Mouse (Mus musculus) limb, embryonic 10.5 days (tissue): ENCODE results near the gene Itpr1. TPM values are rescaled to one million over a fixed set of nuclear protein-coding genes. Genes with fewer than 3 reads are reported as not detected.

Experiments
- DNase-seq: peaks from one replicate; pipeline ENCODE4 v3.0.0-alpha.2; 2017; ENCODE audit warnings: low spot score
- H3K27ac ChIP-seq: fragments of 300-500 bp; sonication (generic); 2 replicates; pipeline ENCODE4 v1.5.1; 2016; ENCODE audit warnings: mild to moderate bottlenecking
- H3K27me3 ChIP-seq: fragments of 300-500 bp; sonication (generic); 2 replicates; pipeline ENCODE4 v1.6.1; 2016; ENCODE audit warnings: low read depth, mild to moderate bottlenecking; ENCODE audit not compliant: poor library complexity, severe bottlenecking
- H3K36me3 ChIP-seq: fragments of 300-500 bp; sonication (generic); 2 replicates; pipeline ENCODE4 v1.6.1; 2016; ENCODE audit warnings: mild to moderate bottlenecking, moderate library complexity
- H3K4me1 ChIP-seq: fragments of 300-500 bp; sonication (generic); 2 replicates; pipeline ENCODE4 v1.6.1; 2016
- H3K4me3 ChIP-seq: fragments of 300-500 bp; sonication (generic); 2 replicates; pipeline ENCODE4 v1.5.1; 2016; ENCODE audit warnings: mild to moderate bottlenecking, moderate library complexity
- H3K9me3 ChIP-seq: fragments of 300-500 bp; sonication (generic); replicated peaks from 2 replicates; pipeline ENCODE4 v1.6.1; 2016; ENCODE audit warnings: mild to moderate bottlenecking
- WGBS: fragments of 180-500 bp; shearing (Covaris S2); methylation state at CpG from one replicate; pipeline ENCODE4 v1.1.7; 2016; 5-methylcytosine and 5-hydroxymethylcytosine counted together
- polyA plus RNA-seq: library from polyadenylated mRNA; unstranded; fragments of >200 nt; fragmentation: Nextera tagmentation; extraction: Ambion mirVana; gene quantifications from 2 replicates; pipeline ENCODE4 v1.2.1, GENCODE M21; 2016

The Itpr1 gene
- polyA plus RNA-seq, 1 experiment from 2014 or later = 9.8 TPM

GRCm38 (mm10) chr6:108468226-108468825, 255.4 kb downstream of the Itpr1 start:
- peaks cover under 1% of the 10 kb centered on the region; the same call in 1 of the 2 replicates for H3K36me3 ChIP-seq
- no peak overlapping the region for H3K4me3 ChIP-seq
- 23% methylated on average over 3 of the region's 3 CpGs for WGBS
- H3K27me3 ChIP-seq = no peaks in the 10 kb centered on the region
- H3K9me3 ChIP-seq = no peaks in the 10 kb centered on the region
- no peak for DNase-seq
- H3K4me1 ChIP-seq = peaks cover 19% of the 10 kb centered on the region
- no peak overlapping the region for H3K27ac ChIP-seq

GRCm38 (mm10) chr6:108471878-108472277, 259.0 kb downstream of the Itpr1 start:
- Histone ChIP-seq H3K4me3 (no peak overlapping the region), H3K27ac (no peak overlapping the region), H3K27me3 (no peaks in the 10 kb centered on the region), H3K9me3 (no peaks in the 10 kb centered on the region), H3K4me1 (peaks cover 17% of the 10 kb centered on the region), H3K36me3 (peaks cover 10% of the 10 kb centered on the region; the same call in 1 of the 2 replicates)
- DNase-seq = no peak
- 95% methylated on average over 3 of the region's 3 CpGs for WGBS

DNA sequence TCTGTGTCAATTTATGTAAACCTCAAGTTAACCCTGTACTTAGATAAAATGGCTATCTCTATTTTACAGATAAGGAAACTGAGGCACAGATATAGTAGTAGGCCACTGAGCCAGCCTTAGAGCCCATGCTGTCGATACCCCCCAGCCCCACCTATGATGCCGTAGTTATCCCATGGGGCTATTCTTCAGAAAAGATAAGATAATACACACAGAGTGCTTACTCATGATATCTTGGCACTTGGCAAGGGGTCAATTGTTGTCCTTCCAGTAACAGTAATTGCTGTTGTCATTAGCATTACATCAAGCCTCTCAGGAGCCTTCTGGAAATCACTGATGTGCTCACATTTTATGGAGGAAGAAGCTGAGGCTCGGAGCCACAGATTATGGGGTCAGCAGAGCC, 259.9 kb downstream of the Itpr1 start:
- WGBS = 98% methylated on average over 3 of the region's 3 CpGs
- H3K4me3 ChIP-seq = no peak overlapping the region
- H3K27ac ChIP-seq = no peak overlapping the region
- peaks cover 11% of the 10 kb centered on the region for H3K4me1 ChIP-seq
- H3K27me3 ChIP-seq = no peaks in the 10 kb centered on the region
- H3K36me3 ChIP-seq = peaks cover 10% of the 10 kb centered on the region; the same call in 1 of the 2 replicates
- no peak for DNase-seq
- no peaks in the 10 kb centered on the region for H3K9me3 ChIP-seq

- Histone ChIP-seq H3K27ac (no peak overlapping the region), H3K9me3 (no peaks in the 10 kb centered on the region), H3K27me3 (no peaks in the 10 kb centered on the region), H3K4me1 (no peaks in the 10 kb centered on the region), H3K36me3 (peaks cover 17% of the 10 kb centered on the region; the same call in 1 of the 2 replicates), H3K4me3 (no peak overlapping the region)
- no peak for DNase-seq
- 83% methylated on average over 8 of the region's 8 CpGs for WGBS
These were observed 263.9 kb downstream of the Itpr1 start for GRCm38 (mm10) chr6:108476797-108477235.

DNA sequence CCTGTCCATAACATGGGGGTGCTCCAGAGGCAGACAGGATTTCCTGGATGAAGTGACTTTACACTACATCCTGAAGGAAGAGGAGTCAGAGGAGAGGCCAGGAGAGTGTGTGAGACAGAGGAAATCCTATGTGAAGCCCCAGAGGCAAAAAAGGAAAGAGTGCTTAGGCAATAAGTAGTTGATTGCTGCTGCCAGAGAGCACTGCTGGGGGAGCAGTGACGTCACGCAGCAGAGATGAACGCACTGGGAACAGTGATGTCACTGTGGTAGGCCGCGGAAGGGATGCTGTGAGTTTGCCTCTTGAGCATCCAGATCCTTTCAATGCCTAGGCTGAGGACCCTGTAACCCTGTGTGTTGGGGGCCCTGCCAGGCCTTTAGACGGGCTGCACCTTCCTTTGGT, 264.7 kb downstream of the Itpr1 start:
- no peak for DNase-seq
- no peaks in the 10 kb centered on the region for H3K27me3 ChIP-seq
- H3K9me3 ChIP-seq = no peaks in the 10 kb centered on the region
- H3K27ac ChIP-seq = no peak overlapping the region
- 89% methylated on average over 6 of the region's 6 CpGs for WGBS
- H3K4me1 ChIP-seq = no peaks in the 10 kb centered on the region
- no peak overlapping the region for H3K4me3 ChIP-seq
- peaks cover 17% of the 10 kb centered on the region; the same call in 1 of the 2 replicates for H3K36me3 ChIP-seq

- no peaks in the 10 kb centered on the region for H3K4me1 ChIP-seq
- H3K36me3 ChIP-seq = peaks cover 22% of the 10 kb centered on the region
- no peaks in the 10 kb centered on the region for H3K9me3 ChIP-seq
- no peak overlapping the region for H3K4me3 ChIP-seq
- DNase-seq = no peak
- H3K27me3 ChIP-seq = no peaks in the 10 kb centered on the region
- WGBS = 94% methylated on average over 4 of the region's 4 CpGs
- H3K27ac ChIP-seq = no peak overlapping the region
These were observed 268.3 kb downstream of the Itpr1 start for GRCm38 (mm10) chr6:108481190-108481589.

DNA sequence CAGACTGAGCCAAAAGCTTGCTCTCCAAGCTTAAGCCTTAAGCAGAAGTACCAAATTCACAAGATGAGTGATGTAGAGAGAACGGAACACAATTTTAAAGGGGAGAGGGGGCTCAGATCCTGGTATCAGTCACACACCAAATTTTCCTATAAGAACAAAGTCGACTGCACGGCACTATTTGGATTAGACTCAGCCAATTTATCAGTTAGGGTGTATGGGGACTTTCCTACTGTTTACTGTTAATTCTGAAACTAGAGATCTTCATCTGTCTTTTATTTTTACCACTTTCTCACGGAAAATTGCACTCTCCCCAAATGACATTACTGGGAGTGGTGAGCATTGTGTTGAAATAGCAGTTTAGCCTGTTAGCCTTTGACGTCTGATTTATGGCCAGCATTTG, 269.6 kb downstream of the Itpr1 start:
- no peaks in the 10 kb centered on the region for H3K4me1 ChIP-seq
- no peak for DNase-seq
- peaks cover 22% of the 10 kb centered on the region for H3K36me3 ChIP-seq
- no peaks in the 10 kb centered on the region for H3K9me3 ChIP-seq
- H3K27ac ChIP-seq = no peak overlapping the region
- WGBS = 88% methylated on average over 5 of the region's 5 CpGs
- no peak overlapping the region for H3K4me3 ChIP-seq
- no peaks in the 10 kb centered on the region for H3K27me3 ChIP-seq

DNA sequence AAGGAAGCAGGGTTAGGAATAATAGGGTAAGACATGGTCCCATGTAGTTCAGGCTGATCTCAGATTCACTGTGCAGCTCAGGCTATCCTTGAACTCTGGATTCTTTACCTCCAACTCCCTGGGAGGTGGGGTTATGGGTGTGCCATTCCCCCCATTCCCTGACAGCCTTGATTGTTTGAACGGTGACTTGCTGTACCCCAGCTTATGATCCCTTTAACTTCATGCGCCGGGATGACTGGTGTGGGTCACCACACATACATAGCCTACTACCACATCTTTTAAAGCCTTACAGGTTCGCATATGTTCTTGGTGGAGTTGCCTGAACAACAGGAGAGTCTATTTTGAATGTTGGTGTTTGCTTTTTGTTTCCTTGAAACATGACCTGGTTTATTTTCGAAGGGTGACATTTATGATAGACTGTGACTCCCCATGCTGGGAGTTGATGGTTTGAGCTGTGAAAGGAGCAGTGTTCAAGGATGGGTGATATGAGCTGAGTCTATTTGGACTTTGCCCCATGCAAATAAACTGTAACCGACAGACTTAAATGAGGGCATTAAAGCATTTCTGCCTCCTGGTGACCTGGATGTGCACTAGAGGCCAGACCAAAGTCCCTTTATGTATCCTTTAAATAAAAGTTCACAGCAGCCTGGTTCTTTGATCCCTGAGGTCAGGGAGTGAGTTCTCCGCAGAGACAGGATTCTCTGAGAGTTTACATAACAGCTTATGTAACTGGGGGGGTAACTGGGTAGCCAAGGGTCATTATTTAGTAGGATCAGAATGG, 273.5 kb downstream of the Itpr1 start:
- DNase-seq = no peak
- H3K9me3 ChIP-seq = no peaks in the 10 kb centered on the region
- H3K4me1 ChIP-seq = no peaks in the 10 kb centered on the region
- H3K36me3 ChIP-seq = peaks cover 40% of the 10 kb centered on the region
- WGBS = 89% methylated on average over 7 of the region's 7 CpGs
- H3K4me3 ChIP-seq = no peak overlapping the region
- H3K27me3 ChIP-seq = no peaks in the 10 kb centered on the region
- H3K27ac ChIP-seq = no peak overlapping the region

DNA sequence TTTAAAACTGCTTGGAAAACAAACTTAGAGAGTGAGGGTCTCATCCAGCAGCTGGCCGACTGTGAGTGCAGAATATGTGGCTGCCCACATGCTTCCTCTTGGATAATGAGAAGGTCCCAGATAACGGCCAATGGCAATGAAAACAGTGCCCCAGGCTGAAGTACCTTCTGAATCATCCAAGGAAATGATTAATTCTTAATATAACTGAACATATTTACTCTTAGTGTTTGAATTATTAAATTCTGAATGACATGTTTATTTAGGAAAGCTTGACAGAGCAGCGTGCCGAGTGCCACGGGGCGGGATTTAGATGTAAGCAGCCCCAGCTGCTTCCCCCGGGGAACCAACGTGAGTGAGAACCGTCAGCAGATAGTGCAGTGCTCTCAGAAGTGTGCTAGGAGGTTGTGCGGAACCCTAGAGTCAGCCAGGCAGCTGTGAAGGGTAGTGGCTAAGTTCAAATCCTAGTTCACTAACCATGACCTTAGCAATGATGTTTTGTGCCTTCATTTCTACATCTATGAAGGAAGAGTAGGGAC, 274.5 kb downstream of the Itpr1 start:
- no peaks in the 10 kb centered on the region for H3K27me3 ChIP-seq
- no peak overlapping the region for H3K27ac ChIP-seq
- H3K9me3 ChIP-seq = no peaks in the 10 kb centered on the region
- H3K36me3 ChIP-seq = peaks cover 39% of the 10 kb centered on the region
- no peak for DNase-seq
- 88% methylated on average over 10 of the region's 10 CpGs for WGBS
- no peak overlapping the region for H3K4me3 ChIP-seq
- H3K4me1 ChIP-seq = peaks cover 9% of the 10 kb centered on the region

DNA sequence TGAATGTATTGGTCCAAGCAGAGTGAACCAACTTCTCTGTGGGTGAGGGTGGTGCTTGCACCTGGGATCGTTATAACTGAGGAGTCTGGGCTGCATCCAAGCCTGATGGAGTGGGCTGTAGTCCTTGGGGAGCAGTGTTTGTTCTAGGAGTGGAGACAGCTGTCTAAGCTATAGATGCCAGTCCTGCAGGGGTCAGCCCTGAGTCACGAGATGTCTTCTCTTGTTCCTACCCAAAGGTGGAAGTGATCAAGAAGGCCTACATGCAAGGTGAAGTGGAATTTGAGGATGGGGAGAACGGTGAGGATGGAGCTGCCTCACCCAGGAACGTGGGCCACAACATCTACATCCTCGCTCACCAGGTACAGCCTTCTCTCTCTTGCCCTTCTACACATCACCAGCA, 275.4 kb downstream of the Itpr1 start:
- H3K4me3 ChIP-seq = no peak overlapping the region
- peaks cover 35% of the 10 kb centered on the region for H3K36me3 ChIP-seq
- H3K4me1 ChIP-seq = peaks cover 11% of the 10 kb centered on the region
- no peaks in the 10 kb centered on the region for H3K27me3 ChIP-seq
- DNase-seq = no peak
- WGBS = 93% methylated on average over 5 of the region's 5 CpGs
- H3K9me3 ChIP-seq = no peaks in the 10 kb centered on the region
- no peak overlapping the region for H3K27ac ChIP-seq

DNA sequence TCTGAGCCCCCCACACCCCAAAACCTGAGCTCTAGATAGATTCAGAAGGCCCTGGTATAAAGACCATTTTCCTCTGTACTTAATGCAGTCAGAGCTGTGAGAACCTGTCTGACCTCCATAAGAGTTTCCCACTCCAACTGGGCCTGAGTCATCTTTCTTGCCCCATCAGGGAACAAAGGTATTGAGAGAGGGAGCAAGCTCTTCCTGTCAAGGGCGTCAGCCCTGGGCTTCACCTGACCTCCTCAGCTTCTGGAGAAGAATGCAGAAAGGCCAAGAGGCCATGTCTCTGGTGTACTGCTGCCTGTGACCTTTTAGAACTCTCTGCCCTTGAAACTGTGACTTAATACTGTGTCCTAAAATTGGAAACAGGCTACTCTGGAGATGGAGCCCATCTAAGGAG, 279.1 kb downstream of the Itpr1 start:
- peak overlapping the region; percentile 25; the same call in 1 of the 2 replicates for H3K27ac ChIP-seq
- H3K27me3 ChIP-seq = no peaks in the 10 kb centered on the region
- no peaks in the 10 kb centered on the region for H3K9me3 ChIP-seq
- H3K4me3 ChIP-seq = no peak overlapping the region
- WGBS = 32% methylated on average over 1 of the region's 1 CpGs
- DNase-seq = no peak
- peaks cover 35% of the 10 kb centered on the region for H3K36me3 ChIP-seq
- peaks cover 20% of the 10 kb centered on the region for H3K4me1 ChIP-seq

DNA sequence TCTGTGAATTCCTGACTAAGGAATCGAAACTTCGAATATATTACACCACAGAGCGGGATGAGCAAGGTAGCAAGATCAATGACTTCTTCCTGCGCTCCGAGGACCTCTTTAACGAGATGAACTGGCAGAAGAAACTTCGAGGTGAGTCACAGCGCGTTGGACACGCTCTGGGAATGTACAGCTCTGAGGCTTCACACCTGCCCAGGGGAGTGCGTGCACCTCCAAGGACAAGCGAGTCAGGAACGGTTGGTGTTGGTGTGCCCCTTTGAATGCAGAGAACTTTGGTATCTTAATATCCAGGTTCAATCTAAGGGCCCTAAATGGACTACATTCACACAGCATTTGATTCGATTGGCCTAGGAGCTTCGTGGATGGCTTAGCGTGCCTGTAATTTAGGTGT, 280.9 kb downstream of the Itpr1 start:
- Histone ChIP-seq H3K27ac (no peak overlapping the region), H3K9me3 (no peaks in the 10 kb centered on the region), H3K4me3 (no peak overlapping the region), H3K36me3 (peaks cover 32% of the 10 kb centered on the region), H3K4me1 (peaks cover 20% of the 10 kb centered on the region), H3K27me3 (no peaks in the 10 kb centered on the region)
- no peak for DNase-seq
- WGBS = 92% methylated on average over 16 of the region's 16 CpGs

DNA sequence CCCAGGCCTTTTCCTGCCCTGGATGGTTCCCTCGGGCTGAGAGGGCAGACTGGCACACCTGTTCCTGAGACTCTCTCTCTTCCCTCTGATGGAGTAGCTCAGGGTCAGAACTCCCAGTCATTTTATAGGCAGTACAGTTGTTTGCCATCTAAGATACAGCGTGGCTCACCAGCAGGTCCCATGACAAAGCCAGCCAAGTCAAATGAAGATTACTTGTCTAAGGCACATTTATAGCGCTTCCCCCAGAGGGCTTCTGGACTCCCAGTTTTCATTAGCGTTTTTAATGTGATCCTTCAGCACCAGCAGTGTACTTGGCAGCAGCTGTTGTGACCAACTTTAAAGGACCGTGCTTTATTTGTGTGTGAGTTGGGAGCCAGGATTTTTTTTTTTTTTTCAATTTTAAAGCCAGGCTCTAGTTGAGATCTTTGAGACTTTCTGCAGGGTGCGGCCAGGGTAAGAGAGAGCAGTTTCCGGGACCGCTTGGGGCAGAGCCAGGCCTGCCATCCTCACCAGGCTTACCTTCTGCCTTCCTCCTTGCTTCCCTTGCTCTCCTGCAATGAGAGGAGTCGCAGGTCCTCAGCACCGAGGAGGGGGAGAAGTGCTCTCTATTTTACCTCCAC, 281.4 kb downstream of the Itpr1 start:
- Histone ChIP-seq H3K9me3 (no peaks in the 10 kb centered on the region), H3K36me3 (peaks cover 31% of the 10 kb centered on the region), H3K27ac (peak overlapping the region; percentile 43; the same call in 1 of the 2 replicates), H3K4me1 (peaks cover 20% of the 10 kb centered on the region), H3K4me3 (no peak overlapping the region), H3K27me3 (no peaks in the 10 kb centered on the region)
- 79% methylated on average over 10 of the region's 10 CpGs for WGBS
- no peak for DNase-seq
